Mouse (Mus musculus): Measurements from ENCODE around the gene Dusp11. TPM values are rescaled to one million over a fixed set of nuclear protein-coding genes. Genes with fewer than 3 reads are reported as not detected.
"Not testable (repeated sequence)": the region's sequence is repeated elsewhere in the genome, so short reads cannot be mapped to it uniquely, and the experiment has no call there.

The Dusp11 gene
- polyA plus RNA-seq, 1 experiment from 2014 or later = 54.4 TPM

- no peaks in the 10 kb centered on the region for H3K9me3 ChIP-seq (replicated peaks)
- no peaks in the 10 kb centered on the region for H3K4me1 ChIP-seq
- H3K4me2 ChIP-seq (replicated peaks) = no peak overlapping the region
- ATAC-seq (ENCODE audit: low FRiP score) = no peak
- 89% methylated on average over 9 of the region's 9 CpGs for WGBS
- no peak overlapping the region for H3K4me3 ChIP-seq
- peaks cover 66% of the 10 kb centered on the region for H3K36me3 ChIP-seq
- H3K27ac ChIP-seq = no peak overlapping the region
- no peak overlapping the region for H3K9ac ChIP-seq
- H3K27me3 ChIP-seq = no peaks in the 10 kb centered on the region
These were observed 33.7 kb downstream of the Dusp11 start for GRCm38 (mm10) chr6:85927476-85928464.

- Histone ChIP-seq H3K4me1 (no peaks in the 10 kb centered on the region), H3K9me3 (replicated peaks) (no peaks in the 10 kb centered on the region), H3K27ac (no peak overlapping the region), H3K9ac (no peak overlapping the region), H3K36me3 (peaks cover 62% of the 10 kb centered on the region), H3K27me3 (no peaks in the 10 kb centered on the region), H3K4me3 (no peak overlapping the region), H3K4me2 (replicated peaks) (no peak overlapping the region)
- 70% methylated on average over 1 of the region's 1 CpGs for WGBS
- ATAC-seq (ENCODE audit: low FRiP score) = no peak
These were observed 34.8 kb downstream of the Dusp11 start for GRCm38 (mm10) chr6:85926709-85927108.

- peaks cover 48% of the 10 kb centered on the region for H3K36me3 ChIP-seq
- no peak for ATAC-seq (ENCODE audit: low FRiP score)
- H3K4me1 ChIP-seq = no peaks in the 10 kb centered on the region
- no peak overlapping the region for H3K27ac ChIP-seq
- 100% methylated on average over 1 of the region's 1 CpGs for WGBS
- H3K27me3 ChIP-seq = no peaks in the 10 kb centered on the region
- H3K9me3 ChIP-seq (replicated peaks) = no peaks in the 10 kb centered on the region
- H3K4me2 ChIP-seq (replicated peaks) = no peak overlapping the region
- H3K9ac ChIP-seq = no peak overlapping the region
- H3K4me3 ChIP-seq = no peak overlapping the region
These were observed 37.8 kb downstream of the Dusp11 start for GRCm38 (mm10) chr6:85923643-85924042.

GRCm38 (mm10) chr6:85919401-85919800, 42.1 kb downstream of the Dusp11 start:
- H3K36me3 ChIP-seq = peaks cover 11% of the 10 kb centered on the region; the same call in 1 of the 2 replicates
- no peaks in the 10 kb centered on the region for H3K27me3 ChIP-seq
- no peak overlapping the region for H3K4me2 ChIP-seq (replicated peaks)
- H3K9ac ChIP-seq = no peak overlapping the region
- 98% methylated on average over 4 of the region's 4 CpGs for WGBS
- H3K27ac ChIP-seq = no peak overlapping the region
- ATAC-seq (ENCODE audit: low FRiP score) = no peak
- H3K9me3 ChIP-seq (replicated peaks) = no peaks in the 10 kb centered on the region
- H3K4me3 ChIP-seq = no peak overlapping the region
- peaks cover 12% of the 10 kb centered on the region for H3K4me1 ChIP-seq

GRCm38 (mm10) chr6:85918341-85918740, 43.1 kb downstream of the Dusp11 start:
- H3K27me3 ChIP-seq; H3K4me2 ChIP-seq (replicated peaks); ATAC-seq (ENCODE audit: low FRiP score); H3K27ac ChIP-seq; H3K4me3 ChIP-seq; H3K9ac ChIP-seq; H3K9me3 ChIP-seq (replicated peaks): not testable (repeated sequence)
- Histone ChIP-seq H3K36me3 (peaks cover 11% of the 10 kb centered on the region; the same call in 1 of the 2 replicates), H3K4me1 (peaks cover 12% of the 10 kb centered on the region)
- 93% methylated on average over 3 of the region's 3 CpGs for WGBS

- H3K36me3 ChIP-seq = peaks cover 2% of the 10 kb centered on the region; the same call in 1 of the 2 replicates
These were observed 44.9 kb downstream of the Dusp11 start for GRCm38 (mm10) chr6:85916596-85916995.

GRCm38 (mm10) chr6:85915539-85916513, 45.6 kb downstream of the Dusp11 start, which contains the start of gene Nat8f1:
Gene Nat8f1, minus strand, starts transcription at chr6:85915687.
- peak within 1 kb of the TSS; percentile 82 for H3K27ac ChIP-seq
- peak; percentile 97 for ATAC-seq (ENCODE audit: low FRiP score)
- H3K4me1 ChIP-seq = peaks cover 12% of the 10 kb centered on the region
- not testable (repeated sequence) for H3K9me3 ChIP-seq (replicated peaks); H3K27me3 ChIP-seq; H3K36me3 ChIP-seq
- WGBS = under 1% methylated on average over 61 of the region's 61 CpGs
- H3K4me3 ChIP-seq = peak within 1 kb of the TSS; percentile 56
- peak within 1 kb of the TSS; percentile 83 for H3K4me2 ChIP-seq (replicated peaks)
- peak within 1 kb of the TSS; percentile 78 for H3K9ac ChIP-seq

More at GRCm38 (mm10) chr6:85916596-85916995, 44.9 kb downstream of the Dusp11 start:
- H3K4me2 ChIP-seq (replicated peaks) = peak overlapping the region; percentile 83
- H3K27me3 ChIP-seq = no peaks in the 10 kb centered on the region
- 83% methylated on average over 6 of the region's 6 CpGs for WGBS
- no peak overlapping the region; the same call in 1 of the 2 replicates for H3K27ac ChIP-seq
- H3K9ac ChIP-seq = peak overlapping the region; percentile 78
- peak overlapping the region; percentile 56 for H3K4me3 ChIP-seq
- peaks cover 12% of the 10 kb centered on the region for H3K4me1 ChIP-seq
- ATAC-seq (ENCODE audit: low FRiP score) = no peak
- H3K9me3 ChIP-seq (replicated peaks) = no peaks in the 10 kb centered on the region

GRCm38 (mm10) chr6:85915141-85915538, 46.3 kb downstream of the Dusp11 start:
- Histone ChIP-seq H3K27ac (peak overlapping the region; percentile 82), H3K4me1 (peaks cover 12% of the 10 kb centered on the region), H3K4me2 (replicated peaks) (peak overlapping the region; percentile 83), H3K4me3 (peak overlapping the region; percentile 56), H3K36me3 (0 out of 2 replicates have a peak, but pooled peaks cover 3% of the 10 kb centered on the region), H3K9me3 (replicated peaks) (no peaks in the 10 kb centered on the region), H3K9ac (peak overlapping the region; percentile 78), H3K27me3 (no peaks in the 10 kb centered on the region)
- ATAC-seq (ENCODE audit: low FRiP score) = no peak
- 9% methylated on average over 11 of the region's 11 CpGs for WGBS

GRCm38 (mm10) chr6:85911587-85911986, 49.9 kb downstream of the Dusp11 start, which contains the start of gene Tprkb:
Gene Tprkb, plus strand, starts transcription at chr6:85911865.
- Histone ChIP-seq H3K36me3 (0 out of 2 replicates have a peak, but pooled peaks cover 3% of the 10 kb centered on the region), H3K9me3 (replicated peaks) (no peaks in the 10 kb centered on the region), H3K27ac (no peak within 1 kb of the TSS), H3K4me2 (replicated peaks) (no peak within 1 kb of the TSS), H3K27me3 (no peaks in the 10 kb centered on the region), H3K4me1 (peaks cover 12% of the 10 kb centered on the region), H3K9ac (no peak within 1 kb of the TSS), H3K4me3 (no peak within 1 kb of the TSS)
- ATAC-seq (ENCODE audit: low FRiP score) = no peak
- WGBS = 87% methylated on average over 3 of the region's 3 CpGs

- 92% methylated on average over 1 of the region's 1 CpGs for WGBS
- H3K4me3 ChIP-seq = no peak overlapping the region
- ATAC-seq (ENCODE audit: low FRiP score) = no peak
- no peak overlapping the region for H3K27ac ChIP-seq
- no peak overlapping the region for H3K4me2 ChIP-seq (replicated peaks)
- H3K9me3 ChIP-seq (replicated peaks) = no peaks in the 10 kb centered on the region
- H3K9ac ChIP-seq = no peak overlapping the region
- H3K4me1 ChIP-seq = peaks cover 3% of the 10 kb centered on the region
- H3K27me3 ChIP-seq = no peaks in the 10 kb centered on the region
- 0 out of 2 replicates have a peak, but pooled peaks cover 3% of the 10 kb centered on the region for H3K36me3 ChIP-seq
These were observed 51.8 kb downstream of the Dusp11 start for GRCm38 (mm10) chr6:85909704-85910103.

GRCm38 (mm10) chr6:85908341-85908740, 53.1 kb downstream of the Dusp11 start:
- Histone ChIP-seq H3K27ac (no peak overlapping the region), H3K9me3 (replicated peaks) (no peaks in the 10 kb centered on the region), H3K9ac (no peak overlapping the region), H3K27me3 (no peaks in the 10 kb centered on the region), H3K36me3 (0 out of 2 replicates have a peak, but pooled peaks cover 3% of the 10 kb centered on the region), H3K4me3 (no peak overlapping the region), H3K4me1 (no peaks in the 10 kb centered on the region), H3K4me2 (replicated peaks) (no peak overlapping the region)
- no peak for ATAC-seq (ENCODE audit: low FRiP score)
- 80% methylated on average over 3 of the region's 3 CpGs for WGBS

Measured in hindbrain, embryonic 12.5 days (tissue).